Mouse (Mus musculus) stomach, embryonic 16.5 days (tissue): ENCODE data around the gene Flad1. TPM values are rescaled to one million over a fixed set of nuclear protein-coding genes. Genes with fewer than 3 reads are reported as not detected.

Experiments
- ATAC-seq: fragments of 200-750 bp; cut with Nextera tagmentation; 2 replicates; pipeline ENCODE4 v1.8.0; 2017; ENCODE audit warnings: moderate number of reproducible peaks, moderate TSS enrichment; ENCODE audit not compliant: insufficient read depth, low FRiP score
- H3K27ac ChIP-seq: fragments of 300-500 bp; sonication (generic); 2 replicates; pipeline ENCODE4 v1.5.1; 2014; ENCODE audit warnings: low read length
- H3K27me3 ChIP-seq: fragments of 300-500 bp; sonication (generic); 2 replicates; pipeline ENCODE4 v1.6.1; 2014; ENCODE audit warnings: low read length, control low read depth, mixed read lengths; ENCODE audit not compliant: control insufficient read depth, insufficient read depth
- H3K36me3 ChIP-seq: fragments of 300-500 bp; sonication (generic); 2 replicates; pipeline ENCODE4 v1.6.1; 2014; ENCODE audit warnings: low read length; ENCODE audit not compliant: control insufficient read depth, insufficient read depth
- H3K4me1 ChIP-seq: fragments of 300-500 bp; sonication (generic); 2 replicates; pipeline ENCODE4 v1.6.1; 2014; ENCODE audit warnings: low read length, control low read depth, mixed read lengths; ENCODE audit not compliant: control insufficient read depth, insufficient read depth
- H3K4me2 ChIP-seq: fragments of 300-500 bp; sonication (generic); 2 replicates; pipeline ENCODE4 v1.6.1; 2014; ENCODE audit warnings: low read depth, low read length, mixed read lengths
- H3K4me3 ChIP-seq: fragments of 300-500 bp; sonication (generic); replicated peaks from 2 replicates; pipeline ENCODE4 v1.5.1; 2014; ENCODE audit warnings: mild to moderate bottlenecking, low read length
- H3K9ac ChIP-seq: fragments of 300-500 bp; sonication (generic); 2 replicates; pipeline ENCODE4 v1.6.1; 2014; ENCODE audit warnings: low read length
- H3K9me3 ChIP-seq: fragments of 300-500 bp; sonication (generic); replicated peaks from 2 replicates; pipeline ENCODE4 v1.6.1; 2016; ENCODE audit warnings: low read length, control low read depth; ENCODE audit not compliant: control insufficient read depth
- WGBS: fragments of 180-500 bp; shearing (Covaris S2); extraction: QIAGEN DNeasy Blood & Tissue Kit; methylation state at CpG from one replicate; pipeline ENCODE4 v1.1.7; 2014; 5-methylcytosine and 5-hydroxymethylcytosine counted together
- polyA plus RNA-seq: library from polyadenylated mRNA; unstranded; fragments of >200 nt; fragmentation: Nextera tagmentation; extraction: Ambion mirVana; gene quantifications from 2 replicates; pipeline ENCODE4 v1.2.1, GENCODE M21; 2015

Flad1 gene
- polyA plus RNA-seq, 1 experiment from 2014 or later = 27.5 TPM

- peaks cover 10% of the 10 kb centered on the region; the same call in 1 of the 2 replicates for H3K4me1 ChIP-seq
- no peaks in the 10 kb centered on the region for H3K27me3 ChIP-seq
- no peak overlapping the region for H3K4me2 ChIP-seq
- no peak overlapping the region for H3K27ac ChIP-seq
- H3K4me3 ChIP-seq = no peak overlapping the region
- 43% methylated on average over 7 of the region's 7 CpGs for WGBS
- no peak overlapping the region for H3K9ac ChIP-seq
- no peaks in the 10 kb centered on the region for H3K36me3 ChIP-seq
- peak; percentile 59 for ATAC-seq
- H3K9me3 ChIP-seq = no peaks in the 10 kb centered on the region
These were observed 37.9 kb upstream of the Flad1 start for GRCm38 (mm10) chr3:89449541-89449940.

- Histone ChIP-seq H3K9ac (0 out of 2 replicates have a peak overlapping the region, but pooled peaks have one; percentile 16), H3K27ac (peak overlapping the region; percentile 35), H3K27me3 (no peaks in the 10 kb centered on the region), H3K4me3 (no peak overlapping the region), H3K36me3 (no peaks in the 10 kb centered on the region), H3K9me3 (no peaks in the 10 kb centered on the region), H3K4me1 (peaks cover 10% of the 10 kb centered on the region; the same call in 1 of the 2 replicates), H3K4me2 (no peak overlapping the region)
- peak; percentile 57; the same call in 1 of the 2 replicates for ATAC-seq
- WGBS = 58% methylated on average over 13 of the region's 13 CpGs
These were observed 37.3 kb upstream of the Flad1 start for GRCm38 (mm10) chr3:89448720-89449537.

- H3K27me3 ChIP-seq = no peaks in the 10 kb centered on the region
- no peak overlapping the region for H3K4me2 ChIP-seq
- no peaks in the 10 kb centered on the region for H3K9me3 ChIP-seq
- no peak for ATAC-seq
- no peak overlapping the region for H3K4me3 ChIP-seq
- 89% methylated on average over 2 of the region's 2 CpGs for WGBS
- no peak overlapping the region for H3K27ac ChIP-seq
- H3K9ac ChIP-seq = no peak overlapping the region
- 0 out of 2 replicates have a peak, but pooled peaks cover 4% of the 10 kb centered on the region for H3K36me3 ChIP-seq
- H3K4me1 ChIP-seq = peaks cover 8% of the 10 kb centered on the region; the same call in 1 of the 2 replicates
These were observed 29.0 kb upstream of the Flad1 start for GRCm38 (mm10) chr3:89440691-89441090.

- Histone ChIP-seq H3K9me3 (no peaks in the 10 kb centered on the region), H3K4me2 (peak overlapping the region; percentile 70), H3K27ac (peak overlapping the region; percentile 81), H3K27me3 (no peaks in the 10 kb centered on the region), H3K4me3 (peak overlapping the region; percentile 61), H3K4me1 (peaks cover 8% of the 10 kb centered on the region; the same call in 1 of the 2 replicates), H3K36me3 (peaks cover 5% of the 10 kb centered on the region), H3K9ac (peak overlapping the region; percentile 77)
- ATAC-seq = no peak
- 27% methylated on average over 5 of the region's 5 CpGs for WGBS
These were observed 25.6 kb upstream of the Flad1 start for GRCm38 (mm10) chr3:89437269-89437668.

- Histone ChIP-seq H3K4me3 (peak within 1 kb of the TSS; percentile 61), H3K27ac (peak within 1 kb of the TSS; percentile 81), H3K4me2 (peak within 1 kb of the TSS; percentile 70), H3K36me3 (peaks cover 6% of the 10 kb centered on the region), H3K9ac (peak within 1 kb of the TSS; percentile 77), H3K9me3 (no peaks in the 10 kb centered on the region), H3K4me1 (peaks cover 10% of the 10 kb centered on the region), H3K27me3 (no peaks in the 10 kb centered on the region)
- peak; percentile 79 for ATAC-seq
- WGBS = 5% methylated on average over 16 of the region's 16 CpGs
These were observed 24.8 kb upstream of the Flad1 start, which contains the start of gene Pbxip1 for GRCm38 (mm10) chr3:89436176-89437113. TSS of gene Pbxip1 (plus strand) at chr3:89436706.

- H3K9ac ChIP-seq = no peak overlapping the region
- WGBS = 61% methylated on average over 7 of the region's 7 CpGs
- peaks cover 6% of the 10 kb centered on the region for H3K36me3 ChIP-seq
- ATAC-seq = no peak
- H3K9me3 ChIP-seq = no peaks in the 10 kb centered on the region
- no peak overlapping the region for H3K27ac ChIP-seq
- H3K4me3 ChIP-seq = no peak overlapping the region
- no peaks in the 10 kb centered on the region for H3K27me3 ChIP-seq
- no peak overlapping the region for H3K4me2 ChIP-seq
- H3K4me1 ChIP-seq = peaks cover 16% of the 10 kb centered on the region
These were observed 23.4 kb upstream of the Flad1 start for GRCm38 (mm10) chr3:89435041-89435440.

- 77% methylated on average over 11 of the region's 11 CpGs for WGBS
- Histone ChIP-seq H3K9ac (no peak overlapping the region), H3K27me3 (no peaks in the 10 kb centered on the region), H3K27ac (no peak overlapping the region), H3K4me2 (no peak overlapping the region), H3K36me3 (peaks cover 6% of the 10 kb centered on the region), H3K4me1 (peaks cover 16% of the 10 kb centered on the region), H3K4me3 (no peak overlapping the region), H3K9me3 (no peaks in the 10 kb centered on the region)
- no peak for ATAC-seq
These were observed 22.9 kb upstream of the Flad1 start for GRCm38 (mm10) chr3:89434532-89434931.

- H3K27me3 ChIP-seq = no peaks in the 10 kb centered on the region
- H3K9me3 ChIP-seq = no peaks in the 10 kb centered on the region
- H3K36me3 ChIP-seq = peaks cover 9% of the 10 kb centered on the region
- no peak overlapping the region for H3K4me2 ChIP-seq
- no peak overlapping the region for H3K27ac ChIP-seq
- H3K9ac ChIP-seq = no peak overlapping the region
- no peak for ATAC-seq
- H3K4me1 ChIP-seq = peaks cover 16% of the 10 kb centered on the region
- no peak overlapping the region for H3K4me3 ChIP-seq
- whole genome bisulfite sequencing = 90% methylated on average over 8 of the region's 8 CpGs
These were observed 20.9 kb upstream of the Flad1 start for GRCm38 (mm10) chr3:89432606-89433005.
